Mouse (Mus musculus) stomach, embryonic 16.5 days (tissue): ENCODE measurements around the gene Cd109. TPM values are rescaled to one million over a fixed set of nuclear protein-coding genes. Genes with fewer than 3 reads are reported as not detected.

Source experiments
- ATAC-seq: fragments of 200-750 bp; cut with Nextera tagmentation; 2 replicates; pipeline ENCODE4 v1.8.0; 2017; ENCODE audit warnings: moderate number of reproducible peaks, moderate TSS enrichment; ENCODE audit not compliant: insufficient read depth, low FRiP score
- H3K27ac ChIP-seq: fragments of 300-500 bp; sonication (generic); 2 replicates; pipeline ENCODE4 v1.5.1; 2014; ENCODE audit warnings: low read length
- H3K27me3 ChIP-seq: fragments of 300-500 bp; sonication (generic); 2 replicates; pipeline ENCODE4 v1.6.1; 2014; ENCODE audit warnings: low read length, control low read depth, mixed read lengths; ENCODE audit not compliant: control insufficient read depth, insufficient read depth
- H3K36me3 ChIP-seq: fragments of 300-500 bp; sonication (generic); 2 replicates; pipeline ENCODE4 v1.6.1; 2014; ENCODE audit warnings: low read length; ENCODE audit not compliant: control insufficient read depth, insufficient read depth
- H3K4me1 ChIP-seq: fragments of 300-500 bp; sonication (generic); 2 replicates; pipeline ENCODE4 v1.6.1; 2014; ENCODE audit warnings: low read length, control low read depth, mixed read lengths; ENCODE audit not compliant: control insufficient read depth, insufficient read depth
- H3K4me2 ChIP-seq: fragments of 300-500 bp; sonication (generic); 2 replicates; pipeline ENCODE4 v1.6.1; 2014; ENCODE audit warnings: low read depth, low read length, mixed read lengths
- H3K4me3 ChIP-seq: fragments of 300-500 bp; sonication (generic); replicated peaks from 2 replicates; pipeline ENCODE4 v1.5.1; 2014; ENCODE audit warnings: mild to moderate bottlenecking, low read length
- H3K9ac ChIP-seq: fragments of 300-500 bp; sonication (generic); 2 replicates; pipeline ENCODE4 v1.6.1; 2014; ENCODE audit warnings: low read length
- H3K9me3 ChIP-seq: fragments of 300-500 bp; sonication (generic); replicated peaks from 2 replicates; pipeline ENCODE4 v1.6.1; 2016; ENCODE audit warnings: low read length, control low read depth; ENCODE audit not compliant: control insufficient read depth
- WGBS: fragments of 180-500 bp; shearing (Covaris S2); extraction: QIAGEN DNeasy Blood & Tissue Kit; methylation state at CpG from one replicate; pipeline ENCODE4 v1.1.7; 2014; 5-methylcytosine and 5-hydroxymethylcytosine counted together
- polyA plus RNA-seq: library from polyadenylated mRNA; unstranded; fragments of >200 nt; fragmentation: Nextera tagmentation; extraction: Ambion mirVana; gene quantifications from 2 replicates; pipeline ENCODE4 v1.2.1, GENCODE M21; 2015

Gene Cd109
- polyA plus RNA-seq, 1 experiment from 2014 or later = 13.6 TPM

DNA sequence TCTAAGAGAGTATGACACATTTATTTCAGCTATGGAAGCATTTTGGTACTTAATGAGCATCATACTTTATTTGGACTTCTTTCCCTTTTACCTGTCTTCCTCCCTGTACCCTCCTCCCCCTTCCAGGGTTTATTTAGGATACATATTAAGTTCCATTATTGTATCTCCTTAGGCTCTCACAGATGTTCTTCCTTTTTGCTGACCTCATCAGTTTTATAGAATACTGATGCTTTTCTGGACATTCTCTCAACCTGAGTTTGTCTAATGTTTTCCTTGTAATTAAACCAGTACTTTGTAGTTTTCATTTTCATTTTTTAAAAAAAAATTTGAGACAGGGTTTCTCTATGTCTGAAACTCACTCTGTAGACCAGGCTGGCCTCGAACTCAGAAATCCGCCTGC lies 24.9 kb upstream of the Cd109 start:
- Histone ChIP-seq H3K27me3 (no peaks in the 10 kb centered on the region), H3K36me3 (no peaks in the 10 kb centered on the region), H3K4me3 (no peak overlapping the region), H3K4me1 (peaks cover 4% of the 10 kb centered on the region; the same call in 1 of the 2 replicates), H3K27ac (no peak overlapping the region), H3K9me3 (no peaks in the 10 kb centered on the region), H3K9ac (no peak overlapping the region), H3K4me2 (no peak overlapping the region)
- ATAC-seq = no peak
- 98% methylated on average over 2 of the region's 2 CpGs for WGBS

DNA sequence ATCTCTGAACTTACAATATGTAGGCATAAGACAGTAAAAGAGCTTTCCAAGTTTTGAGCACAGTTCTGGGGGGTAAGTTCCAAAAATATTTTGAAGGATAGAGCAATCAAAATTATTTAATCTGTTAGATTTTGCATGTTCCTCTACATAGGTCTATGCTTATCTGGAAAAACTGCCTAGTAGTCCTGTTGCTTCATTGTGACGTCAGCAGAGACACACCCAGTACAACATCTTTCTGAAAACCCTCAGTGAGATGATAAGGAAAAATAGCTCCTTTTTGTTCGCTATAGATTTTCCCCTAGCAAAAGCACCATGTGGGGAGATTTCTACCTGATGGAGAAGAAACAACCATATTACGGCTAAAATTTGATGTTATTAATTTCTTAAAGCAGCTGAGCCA lies 20.1 kb upstream of the Cd109 start:
- no peak overlapping the region for H3K4me3 ChIP-seq
- H3K9ac ChIP-seq = no peak overlapping the region
- no peaks in the 10 kb centered on the region for H3K36me3 ChIP-seq
- H3K27me3 ChIP-seq = no peaks in the 10 kb centered on the region
- no peak overlapping the region for H3K27ac ChIP-seq
- H3K4me1 ChIP-seq = no peaks in the 10 kb centered on the region
- ATAC-seq = no peak
- no peaks in the 10 kb centered on the region for H3K9me3 ChIP-seq
- H3K4me2 ChIP-seq = no peak overlapping the region
- WGBS = 69% methylated on average over 3 of the region's 3 CpGs

DNA sequence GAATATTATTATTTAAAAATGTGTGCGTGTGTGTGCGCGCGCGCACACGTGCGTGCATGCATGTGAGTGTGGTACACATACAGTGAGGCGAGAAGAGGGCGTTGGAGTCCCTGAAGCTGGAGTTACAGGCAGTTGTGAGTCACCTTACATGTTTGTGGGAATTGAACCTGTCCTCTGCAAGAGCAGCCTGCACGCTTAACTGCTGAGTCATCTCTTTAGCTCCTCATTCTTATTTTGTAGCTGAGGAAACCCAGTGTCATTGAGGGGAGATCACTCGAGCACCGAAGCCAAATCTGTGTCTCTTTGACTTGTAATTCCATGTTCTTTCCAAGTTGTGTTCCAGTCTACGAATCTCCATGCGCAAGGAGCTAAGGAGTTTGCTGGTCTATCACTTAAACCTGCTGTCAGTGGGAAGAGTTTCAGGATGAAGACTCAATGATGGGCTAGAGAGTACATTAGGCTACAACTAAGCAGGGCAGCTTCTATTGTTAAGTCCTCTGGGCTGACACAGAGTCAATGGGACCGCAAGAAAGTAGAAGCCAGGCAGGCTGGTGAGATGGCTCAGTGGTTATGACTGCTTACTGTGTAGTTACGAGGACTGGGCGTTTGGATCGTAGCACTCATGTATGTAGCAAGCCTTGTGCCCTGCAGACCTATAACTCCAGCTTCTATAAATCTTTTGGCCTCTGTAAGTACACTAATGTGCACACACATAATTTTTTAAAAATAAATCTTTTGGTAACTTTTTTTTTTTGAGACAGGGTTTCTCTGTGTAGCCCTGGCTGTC lies 19.4 kb upstream of the Cd109 start:
- Histone ChIP-seq H3K4me1 (no peaks in the 10 kb centered on the region), H3K4me3 (no peak overlapping the region), H3K9ac (no peak overlapping the region), H3K4me2 (no peak overlapping the region), H3K9me3 (no peaks in the 10 kb centered on the region), H3K27ac (no peak overlapping the region), H3K27me3 (no peaks in the 10 kb centered on the region), H3K36me3 (no peaks in the 10 kb centered on the region)
- WGBS = 88% methylated on average over 18 of the region's 18 CpGs
- no peak for ATAC-seq

DNA sequence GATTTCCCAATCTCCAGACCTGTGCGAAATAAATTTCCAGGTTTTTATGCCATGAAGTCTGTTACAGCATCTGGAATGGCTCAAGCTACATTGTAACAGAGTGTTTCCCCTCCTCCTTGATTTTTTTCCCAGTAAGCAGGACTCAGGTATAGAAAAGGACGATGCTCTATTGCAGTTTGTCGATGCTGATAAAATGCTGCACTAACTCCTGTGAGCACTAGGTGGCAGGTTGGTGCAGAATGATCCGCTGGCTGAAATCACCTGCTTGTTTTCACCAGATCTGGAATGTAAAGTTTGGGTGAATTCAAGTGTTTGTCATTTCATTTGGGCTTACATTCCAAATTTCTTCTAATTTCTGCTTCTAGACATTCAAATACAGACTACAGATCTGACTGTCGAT lies 18.5 kb upstream of the Cd109 start:
- Histone ChIP-seq H3K27ac (no peak overlapping the region), H3K36me3 (no peaks in the 10 kb centered on the region), H3K27me3 (no peaks in the 10 kb centered on the region), H3K9me3 (no peaks in the 10 kb centered on the region), H3K4me1 (no peaks in the 10 kb centered on the region), H3K4me3 (no peak overlapping the region), H3K9ac (no peak overlapping the region), H3K4me2 (no peak overlapping the region)
- WGBS = 4% methylated on average over 5 of the region's 5 CpGs
- no peak for ATAC-seq

DNA sequence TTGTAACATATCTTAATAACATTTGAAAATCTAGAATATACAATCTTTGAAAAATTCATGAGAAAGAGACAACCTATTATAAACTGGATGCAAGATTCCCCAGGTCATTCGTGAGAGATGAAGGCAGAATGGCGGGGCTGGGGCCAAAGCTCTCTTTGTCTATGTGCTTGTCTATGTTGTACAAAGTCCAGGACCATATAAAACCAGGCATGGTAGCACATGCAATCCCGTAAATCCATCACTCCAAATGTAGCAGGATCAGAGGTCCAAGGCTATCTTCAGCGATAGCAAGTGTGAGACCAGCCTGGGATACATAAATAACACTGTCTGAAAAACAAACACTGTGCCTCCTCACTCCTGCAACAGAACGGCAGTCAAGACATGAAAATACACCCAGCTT lies 15.4 kb upstream of the Cd109 start:
- H3K4me1 ChIP-seq = no peaks in the 10 kb centered on the region
- no peak overlapping the region for H3K9ac ChIP-seq
- H3K9me3 ChIP-seq = no peaks in the 10 kb centered on the region
- no peak for ATAC-seq
- H3K27me3 ChIP-seq = no peaks in the 10 kb centered on the region
- H3K27ac ChIP-seq = no peak overlapping the region
- no peak overlapping the region for H3K4me3 ChIP-seq
- H3K36me3 ChIP-seq = no peaks in the 10 kb centered on the region
- WGBS = 55% methylated on average over 5 of the region's 5 CpGs
- no peak overlapping the region for H3K4me2 ChIP-seq

DNA sequence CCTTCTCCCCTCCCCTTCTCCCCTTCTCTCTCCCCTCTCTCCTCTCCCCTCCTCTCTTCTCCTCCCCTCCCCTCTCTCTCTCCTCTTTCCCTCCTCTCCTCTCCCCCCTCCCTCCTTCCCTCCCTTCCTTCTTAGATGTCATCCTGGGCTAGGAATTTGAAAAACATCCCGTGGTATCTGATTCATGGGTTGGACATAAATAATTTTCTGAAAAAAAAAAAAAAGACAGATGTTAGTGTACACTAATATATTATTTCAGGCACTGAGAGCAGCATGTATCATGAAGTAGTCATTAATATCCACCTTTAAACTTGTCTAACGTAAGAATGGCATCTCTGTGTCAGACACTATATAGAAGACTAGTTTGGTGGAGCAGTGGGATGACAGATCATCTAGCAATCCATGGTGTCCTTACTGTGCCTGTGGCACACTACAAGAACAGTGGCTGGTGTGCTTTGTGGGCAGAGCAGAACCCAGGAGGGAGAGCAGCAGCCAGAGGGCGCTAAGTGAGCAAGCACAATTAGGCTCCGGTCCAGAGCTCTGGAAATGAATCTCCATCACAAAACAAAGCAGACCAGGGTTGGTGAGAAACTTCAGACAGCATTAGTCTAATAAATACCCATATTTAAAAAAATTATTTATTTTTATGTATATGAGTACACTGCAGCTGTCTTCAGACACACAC lies 14.2 kb upstream of the Cd109 start:
- WGBS = 51% methylated on average over 4 of the region's 4 CpGs
- Histone ChIP-seq H3K9ac (no peak overlapping the region), H3K9me3 (no peaks in the 10 kb centered on the region), H3K27ac (no peak overlapping the region), H3K36me3 (no peaks in the 10 kb centered on the region), H3K4me2 (no peak overlapping the region), H3K4me3 (no peak overlapping the region), H3K27me3 (no peaks in the 10 kb centered on the region), H3K4me1 (no peaks in the 10 kb centered on the region)
- ATAC-seq = no peak

DNA sequence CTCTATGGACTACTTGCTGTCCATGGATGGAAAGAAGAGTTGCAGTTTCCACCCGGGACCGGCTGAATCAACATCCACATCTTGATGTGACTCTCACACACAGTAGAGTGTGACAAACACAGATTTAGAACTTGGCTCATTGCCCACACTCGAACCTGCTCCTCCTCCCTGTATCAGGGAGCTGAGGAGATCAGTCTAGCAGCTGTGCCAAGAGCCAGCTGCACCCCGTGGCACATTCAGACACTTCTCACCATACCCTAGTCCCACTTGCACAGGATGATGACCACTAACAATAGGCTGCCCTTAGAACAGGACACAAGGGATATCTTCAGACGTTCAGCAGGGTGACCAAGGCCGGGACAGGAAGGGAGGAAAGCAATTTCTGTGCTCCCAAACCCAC lies 1.1 kb upstream of the Cd109 start:
- H3K9me3 ChIP-seq = no peaks in the 10 kb centered on the region
- no peak overlapping the region for H3K27ac ChIP-seq
- ATAC-seq = peak; percentile 33; the same call in 1 of the 2 replicates
- no peaks in the 10 kb centered on the region for H3K36me3 ChIP-seq
- peaks cover 7% of the 10 kb centered on the region; the same call in 1 of the 2 replicates for H3K27me3 ChIP-seq
- no peak overlapping the region for H3K4me3 ChIP-seq
- no peak overlapping the region for H3K4me2 ChIP-seq
- H3K9ac ChIP-seq = no peak overlapping the region
- WGBS = 49% methylated on average over 6 of the region's 6 CpGs
- H3K4me1 ChIP-seq = peaks cover 8% of the 10 kb centered on the region; the same call in 1 of the 2 replicates

DNA sequence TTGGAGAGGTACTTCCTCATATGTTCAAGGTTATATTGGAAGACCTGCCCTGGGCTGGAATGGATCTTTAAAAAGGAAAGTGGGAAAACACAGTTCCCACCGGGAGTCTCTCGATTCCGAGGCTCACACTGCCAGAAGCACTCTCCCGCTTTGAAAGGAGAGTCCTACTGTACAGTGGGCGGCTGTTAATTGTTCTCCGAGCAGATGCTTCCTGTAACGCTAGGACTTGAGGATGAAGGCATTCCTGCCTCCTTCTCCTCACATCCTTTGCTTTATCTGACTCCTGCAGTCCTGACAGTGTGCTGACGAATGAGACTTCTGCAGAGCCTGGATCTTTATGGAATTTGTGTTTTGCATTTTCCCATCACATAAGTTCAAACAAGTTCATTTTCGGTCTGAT lies 3.9 kb downstream of the Cd109 start:
- Histone ChIP-seq H3K4me2 (no peak overlapping the region), H3K9me3 (no peaks in the 10 kb centered on the region), H3K4me1 (peaks cover 8% of the 10 kb centered on the region; the same call in 1 of the 2 replicates), H3K27ac (no peak overlapping the region), H3K9ac (no peak overlapping the region), H3K36me3 (no peaks in the 10 kb centered on the region), H3K27me3 (peaks cover 5% of the 10 kb centered on the region; the same call in 1 of the 2 replicates), H3K4me3 (no peak overlapping the region)
- 78% methylated on average over 9 of the region's 9 CpGs for WGBS
- ATAC-seq = no peak

DNA sequence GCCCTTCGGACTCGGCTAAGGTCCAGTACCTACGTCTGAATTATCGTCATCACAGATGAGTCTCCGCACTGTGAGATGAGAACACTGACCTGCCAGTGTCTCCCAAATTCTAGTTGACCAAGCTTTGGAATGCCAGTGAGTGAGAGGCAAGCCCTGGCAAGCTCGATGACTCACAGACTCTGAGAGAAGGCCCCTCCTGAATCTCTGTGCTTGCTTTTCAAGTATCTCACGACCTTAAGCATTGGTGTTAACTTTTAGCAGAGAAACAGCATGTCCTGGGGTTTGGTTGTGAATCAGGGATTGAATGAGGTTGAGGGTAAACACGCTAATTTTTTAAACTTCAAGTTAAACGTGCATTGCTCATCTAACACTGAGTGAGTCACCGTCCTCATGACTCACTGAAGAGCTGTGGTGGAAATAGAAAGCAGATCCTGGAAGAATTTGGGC lies 8.0 kb downstream of the Cd109 start:
- no peaks in the 10 kb centered on the region for H3K36me3 ChIP-seq
- H3K27me3 ChIP-seq = no peaks in the 10 kb centered on the region
- H3K4me2 ChIP-seq = no peak overlapping the region
- 64% methylated on average over 10 of the region's 10 CpGs for WGBS
- H3K9me3 ChIP-seq = no peaks in the 10 kb centered on the region
- ATAC-seq = peak; percentile 53; the same call in 1 of the 2 replicates
- no peak overlapping the region for H3K4me3 ChIP-seq
- no peaks in the 10 kb centered on the region for H3K4me1 ChIP-seq
- peak overlapping the region; percentile 77 for H3K27ac ChIP-seq
- H3K9ac ChIP-seq = no peak overlapping the region
